Mouse (Mus musculus) monocyte, adult 2 months (primary cell): ENCODE data around the gene Arhgap21.

ENCODE experiments used
- DNase-seq, 2 experiments: peaks; one replicate each; pipeline ENCODE4 v3.0.0; 2022; ENCODE audit warnings: low spot score in 2 of 2, low read depth in 1 of 2

The Arhgap21 gene

DNA sequence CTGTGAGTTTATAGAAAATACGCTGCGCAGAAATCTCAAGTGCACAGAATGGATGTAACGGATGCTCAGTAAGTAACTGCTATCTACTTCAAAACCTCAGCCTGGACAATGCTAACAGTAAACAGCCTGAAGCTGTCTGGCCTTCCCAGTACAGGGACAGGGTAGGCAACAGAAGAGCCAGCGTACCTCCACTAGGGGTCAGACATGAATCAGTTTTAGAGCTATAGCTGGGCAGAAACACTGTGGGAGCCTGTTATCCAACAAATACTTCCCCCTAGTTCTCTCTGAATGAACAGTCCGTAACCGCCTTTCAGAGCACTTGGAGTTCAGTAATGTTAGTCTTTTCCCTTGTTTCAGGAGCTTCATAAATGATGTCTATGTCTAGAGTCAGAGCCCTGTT is 70.0 kb downstream of the Arhgap21 start:
- DNase-seq = peak; percentile 28 to 50

DNA sequence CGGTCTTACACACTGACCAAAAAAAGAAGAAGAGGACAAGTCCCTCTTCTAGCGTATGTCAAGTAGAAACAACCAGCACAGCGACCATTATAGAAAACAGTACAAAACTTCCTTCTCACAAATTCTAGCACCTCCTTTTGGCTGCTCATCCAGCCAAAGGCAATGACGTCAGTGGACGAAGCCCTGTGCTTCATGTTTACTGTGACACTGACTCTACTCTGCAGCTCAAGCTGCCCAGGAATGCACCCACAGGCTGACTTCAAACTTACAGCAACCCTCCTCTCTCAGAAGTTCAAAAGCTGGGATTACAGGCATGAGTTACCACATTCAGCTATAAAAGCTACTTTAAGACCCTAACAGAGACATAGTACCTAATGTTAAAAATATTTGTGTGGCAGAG is 72.2 kb downstream of the Arhgap21 start:
- DNase-seq = no peak

DNA sequence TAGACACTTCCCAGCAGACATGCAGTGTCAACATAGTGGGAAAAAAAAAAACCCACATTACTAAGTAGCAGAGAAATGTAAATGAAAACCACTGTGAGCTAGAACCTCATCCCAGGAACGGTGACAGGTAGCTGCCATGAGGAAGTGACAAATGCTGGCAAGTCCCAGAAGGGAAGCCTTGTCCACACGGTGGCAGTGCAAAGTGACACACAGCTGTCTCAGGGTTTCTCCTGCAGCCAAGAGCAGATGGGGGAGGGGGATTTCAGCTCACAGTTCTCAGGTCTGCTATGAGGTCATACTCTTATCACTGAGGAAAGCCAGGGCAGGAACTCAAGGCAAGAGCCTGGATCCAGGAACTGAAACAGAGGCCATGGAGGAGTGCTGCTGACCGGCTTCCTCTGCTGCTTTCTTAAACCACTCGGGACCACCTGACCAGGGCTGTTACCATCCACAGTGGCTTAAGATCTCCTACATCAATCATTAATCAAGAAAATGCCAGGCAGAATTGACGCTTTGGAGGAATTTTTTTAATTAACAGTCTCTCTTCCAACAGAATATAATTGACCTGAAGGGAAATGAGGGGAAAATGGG is 74.5 kb downstream of the Arhgap21 start:
- peak in 1 of 2 experiments; percentile 2 for DNase-seq

DNA sequence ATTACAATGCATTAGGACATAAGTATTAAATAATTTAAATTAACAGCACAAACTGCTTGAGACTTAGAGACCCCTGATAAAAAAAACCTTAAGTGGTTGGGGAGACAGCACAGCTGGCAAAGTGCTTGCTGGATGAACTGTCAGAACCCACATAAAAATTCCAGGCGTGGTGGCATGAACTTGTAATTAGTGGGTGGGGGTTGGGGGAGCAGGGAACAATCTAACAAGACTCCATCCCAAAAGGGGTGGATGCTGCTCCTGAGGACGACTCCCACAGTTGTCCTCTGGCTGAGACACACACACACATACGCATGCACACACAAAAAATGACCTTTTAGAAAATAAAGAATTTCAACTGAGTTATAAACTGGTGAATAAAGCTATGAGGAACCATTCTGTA is 79.9 kb downstream of the Arhgap21 start:
- DNase-seq = no peak

DNA sequence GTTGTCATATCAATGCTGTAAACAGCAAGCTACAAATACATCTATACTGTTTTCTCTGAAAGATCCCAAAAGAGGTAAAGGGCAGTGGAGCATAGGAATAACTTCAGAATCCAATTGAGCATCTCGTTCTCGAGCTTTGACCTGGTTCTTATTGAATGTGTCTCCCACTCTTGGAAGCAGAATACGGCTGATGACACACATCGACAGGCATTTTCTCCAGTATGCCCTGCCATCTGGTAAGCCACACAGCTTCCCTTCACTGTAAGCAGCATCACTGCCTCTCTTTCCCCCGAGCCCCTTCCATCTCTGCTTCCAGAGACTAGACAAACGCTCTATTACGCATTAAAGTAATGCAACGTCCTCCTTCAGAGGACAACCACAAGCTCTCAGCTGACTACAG is 85.4 kb downstream of the Arhgap21 start:
- DNase-seq = no peak

DNA sequence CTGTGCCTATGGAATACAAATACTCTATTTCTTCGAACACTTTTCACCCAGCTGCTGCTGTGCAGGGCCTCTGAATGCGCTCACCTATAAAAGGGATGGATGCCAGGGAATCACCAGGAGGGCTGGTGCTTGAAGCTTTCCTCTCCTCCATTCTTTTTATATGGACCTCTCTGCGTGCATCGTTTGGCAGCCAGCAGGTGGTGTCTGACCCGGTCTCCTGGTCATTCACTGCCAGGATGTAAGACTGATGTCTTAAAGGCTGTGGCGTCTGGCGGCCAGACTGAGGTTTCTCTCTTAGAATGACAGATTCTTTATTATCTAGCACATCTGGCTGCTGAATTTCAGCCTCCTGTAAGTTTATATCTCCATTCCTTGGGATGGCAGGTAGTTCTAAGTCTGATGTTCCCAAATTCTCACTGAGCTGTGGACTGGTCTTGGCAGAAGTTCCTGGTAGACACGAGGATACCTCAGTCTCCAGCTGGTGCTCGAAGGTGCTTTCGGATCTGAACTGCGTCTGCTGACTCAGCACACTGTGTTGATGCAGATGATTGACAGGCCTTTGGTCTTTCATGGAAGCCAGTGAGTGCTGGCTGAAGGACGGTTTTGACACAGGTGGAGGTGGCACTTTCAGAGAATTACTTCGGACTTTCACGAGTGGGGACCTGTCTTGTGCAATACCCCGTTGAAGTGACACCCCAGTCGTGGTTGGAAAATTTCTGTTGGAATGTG is 88.6 kb downstream of the Arhgap21 start:
- DNase-seq = no peak

DNA sequence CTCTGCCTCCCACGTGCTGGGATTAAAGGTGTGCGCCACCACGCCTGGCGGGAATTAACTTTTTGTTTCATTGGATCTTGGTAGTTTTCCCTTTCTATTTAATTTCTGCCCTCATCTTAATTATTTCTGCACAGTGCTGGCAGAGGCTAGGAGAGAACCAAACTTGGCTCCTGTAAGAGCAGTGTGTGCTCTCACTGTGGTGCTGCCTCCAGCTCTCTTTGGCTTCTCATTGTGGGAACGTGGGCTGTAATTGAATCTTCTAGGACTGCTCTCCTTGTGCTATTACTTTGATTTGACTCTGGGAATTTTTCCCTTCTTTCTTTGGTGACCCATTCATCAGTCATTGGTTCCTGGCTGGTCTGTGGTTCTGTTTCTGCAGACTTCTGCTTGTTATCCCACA is 94.1 kb downstream of the Arhgap21 start:
- DNase-seq = no peak

DNA sequence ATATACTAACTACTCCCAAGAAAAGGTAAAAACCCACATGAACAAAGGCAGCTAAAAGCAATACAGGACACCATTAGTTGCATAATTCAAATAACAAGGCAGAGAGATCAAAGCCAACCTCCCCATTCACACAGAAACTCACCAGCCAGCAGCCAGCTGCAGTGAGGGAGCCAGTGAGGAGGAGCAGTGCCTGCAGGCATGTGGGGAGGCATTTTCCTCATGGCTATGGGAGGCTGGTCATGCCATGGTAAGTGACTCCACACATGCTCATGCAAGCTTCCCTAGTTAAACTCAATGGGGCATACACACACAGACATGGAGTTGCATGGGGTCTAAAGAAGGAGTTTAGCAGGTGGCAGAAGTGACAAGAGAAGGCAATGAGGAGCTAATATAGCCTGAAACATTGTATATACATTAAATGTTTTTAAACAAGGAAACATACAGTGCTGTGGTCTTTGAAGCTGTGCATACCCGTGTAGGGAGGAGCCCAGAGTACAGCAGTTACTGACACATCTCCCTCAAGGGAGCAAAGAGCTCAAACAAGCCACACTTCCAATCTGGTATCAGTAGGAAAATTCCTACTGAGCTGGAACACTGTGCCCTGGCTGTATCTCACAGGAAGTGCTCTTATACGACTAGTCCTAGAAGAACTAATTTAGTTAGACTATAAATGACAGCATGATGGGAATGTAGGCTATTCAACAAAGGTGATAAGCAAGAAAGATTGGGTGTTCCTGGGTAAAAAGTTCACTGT is 99.3 kb downstream of the Arhgap21 start:
- no peak for DNase-seq

DNA sequence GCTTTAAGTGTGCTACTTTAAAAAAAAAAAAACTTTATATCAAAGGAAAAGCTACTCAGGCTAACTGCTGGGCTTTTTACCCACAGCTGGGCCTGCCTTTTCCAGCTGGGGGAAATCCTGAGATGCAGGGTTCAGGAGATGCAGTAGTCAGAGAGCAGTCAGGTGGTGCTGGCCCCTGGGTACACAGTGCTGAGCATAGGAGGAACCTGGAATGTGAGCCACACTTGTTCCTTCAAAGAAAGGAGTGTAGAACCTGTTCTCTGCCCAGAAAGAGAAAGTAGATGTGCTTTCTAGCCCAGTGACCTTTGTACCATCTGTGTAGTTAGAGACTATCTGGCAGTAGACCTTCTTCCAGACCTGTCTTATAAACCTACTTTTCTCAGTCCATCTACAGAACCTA is 100.6 kb downstream of the Arhgap21 start:
- no peak for DNase-seq

DNA sequence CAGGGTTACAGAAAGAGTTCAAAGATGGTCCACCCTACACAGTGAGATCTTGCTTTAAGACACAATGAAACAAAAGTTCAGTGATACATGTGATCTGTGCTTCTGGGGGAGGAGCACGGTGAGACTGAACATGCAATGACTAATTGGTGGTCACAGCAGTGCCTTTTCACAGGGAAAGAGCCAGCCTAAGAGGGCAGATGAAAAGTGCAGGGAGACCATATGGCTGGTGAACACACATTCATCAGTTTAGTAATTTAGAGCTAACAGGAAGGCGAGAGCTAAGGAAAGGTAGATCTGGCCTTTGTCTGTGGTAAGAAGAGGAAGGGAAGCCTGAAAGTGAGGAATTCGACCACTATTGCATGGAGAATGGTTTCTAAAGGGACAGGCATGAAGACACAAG is 102.9 kb downstream of the Arhgap21 start:
- no peak for DNase-seq

DNA sequence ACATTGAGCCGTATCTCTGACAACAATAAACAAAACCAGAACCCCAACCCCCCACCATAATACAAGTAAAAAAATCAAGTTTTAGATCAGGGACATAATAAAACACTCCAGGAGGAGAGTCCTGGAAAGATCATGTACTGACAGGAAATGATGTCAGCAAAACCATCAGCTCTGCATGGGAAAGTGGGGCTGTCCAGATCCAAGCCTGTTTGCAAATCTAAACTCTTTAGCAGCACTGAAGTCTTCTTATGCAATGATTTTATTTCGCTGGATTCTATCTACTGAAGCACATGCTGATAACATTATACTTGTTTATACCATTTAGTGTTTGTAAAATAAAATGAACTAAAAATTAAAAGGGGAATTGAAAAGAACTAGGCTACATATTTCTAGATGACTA is 104.1 kb downstream of the Arhgap21 start:
- no peak for DNase-seq

DNA sequence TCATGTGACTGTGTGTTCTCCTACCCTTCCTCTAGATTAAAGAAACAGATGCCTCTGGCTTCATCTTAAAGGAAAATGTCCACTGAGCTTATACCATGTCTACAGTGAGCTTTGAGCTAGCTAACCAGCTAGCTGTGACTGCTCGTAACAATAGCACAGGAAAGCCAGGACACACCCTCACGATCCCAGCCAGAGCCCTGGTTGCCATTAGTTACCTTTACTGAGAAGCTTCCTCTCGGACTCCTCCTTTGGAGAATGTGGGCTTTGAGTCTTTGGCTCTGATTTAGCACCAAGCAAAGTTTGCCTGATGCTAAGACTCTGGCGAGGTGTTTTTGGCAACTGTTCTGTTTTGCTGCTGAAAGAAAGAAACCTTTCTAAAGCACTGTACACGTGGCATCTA is 107.9 kb downstream of the Arhgap21 start:
- DNase-seq = no peak

DNA sequence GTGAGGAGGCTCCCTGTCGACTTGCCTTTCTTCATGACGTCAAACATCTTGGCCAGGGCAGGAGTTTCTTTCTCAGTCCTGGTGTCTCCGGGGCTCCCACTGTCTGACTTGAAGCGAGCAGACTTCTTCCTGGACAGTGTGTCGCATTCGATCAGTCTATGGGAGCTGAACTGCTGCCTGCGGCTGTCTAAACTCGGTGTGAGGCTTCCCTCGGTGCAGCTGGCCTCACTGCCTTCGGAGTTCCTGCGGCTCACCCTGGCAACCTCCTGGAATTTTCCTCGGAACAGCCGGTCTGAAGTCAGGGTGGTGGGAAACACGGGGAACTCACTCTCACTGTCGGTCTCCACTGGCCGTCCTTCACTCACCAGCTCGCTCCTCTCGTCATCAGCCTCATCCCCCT is 119.3 kb downstream of the Arhgap21 start:
- no peak for DNase-seq

DNA sequence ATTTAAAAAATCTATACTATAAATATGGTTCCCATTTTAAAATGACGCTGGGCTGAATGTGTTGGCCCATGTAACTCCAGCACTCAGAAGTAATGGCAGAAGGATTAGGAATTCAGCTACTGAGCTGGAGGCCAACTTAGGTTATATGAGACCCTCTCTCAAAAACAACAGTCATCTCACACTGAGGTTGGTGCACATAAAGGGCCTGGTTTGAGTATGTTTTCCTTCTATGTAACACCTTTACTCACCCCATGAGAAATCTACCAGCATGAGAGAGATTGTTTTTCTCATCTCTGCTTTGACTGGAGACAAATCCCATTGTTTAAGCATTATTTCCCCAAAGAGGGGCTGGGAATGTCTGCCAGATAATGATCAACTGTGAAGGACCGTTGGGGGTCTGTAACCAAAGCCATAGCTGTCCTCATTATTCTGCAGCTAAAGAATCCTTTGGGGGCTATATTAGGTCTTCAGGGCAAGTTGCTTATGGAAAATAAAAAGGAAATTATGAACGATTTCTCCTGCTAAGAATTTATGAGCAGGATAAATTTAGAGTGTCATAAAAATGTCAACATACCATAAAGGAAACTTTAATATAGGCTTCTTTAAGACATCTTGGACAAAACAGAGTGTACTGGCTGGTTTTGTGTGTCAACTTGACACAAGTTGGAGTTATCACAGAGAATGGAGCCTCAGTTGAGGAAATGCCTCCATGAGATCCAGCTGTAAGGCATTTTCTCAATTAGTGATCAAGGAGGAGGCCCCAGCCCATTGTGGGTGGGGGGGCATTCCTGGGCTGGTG is 136.9 kb downstream of the Arhgap21 start:
- DNase-seq = no peak

DNA sequence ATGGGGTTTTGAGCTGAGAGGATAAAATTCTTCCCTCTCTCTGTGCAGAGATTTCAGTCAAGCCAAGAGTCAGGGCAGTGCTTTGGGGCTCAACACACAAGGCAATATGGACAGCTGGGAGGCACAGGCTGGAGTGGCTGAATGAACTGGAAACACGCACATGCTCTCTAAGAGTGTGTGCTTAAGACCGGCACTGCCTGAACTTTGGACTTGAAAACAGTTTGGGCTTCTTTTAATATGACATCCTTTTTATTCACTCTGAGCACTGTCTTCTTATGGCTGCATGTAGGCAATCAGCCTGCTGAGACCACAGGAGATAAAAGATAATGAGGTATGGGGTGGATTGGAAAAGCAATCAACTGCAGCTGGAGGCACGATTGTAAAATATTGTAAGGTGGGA is 137.8 kb downstream of the Arhgap21 start:
- DNase-seq = no peak

DNA sequence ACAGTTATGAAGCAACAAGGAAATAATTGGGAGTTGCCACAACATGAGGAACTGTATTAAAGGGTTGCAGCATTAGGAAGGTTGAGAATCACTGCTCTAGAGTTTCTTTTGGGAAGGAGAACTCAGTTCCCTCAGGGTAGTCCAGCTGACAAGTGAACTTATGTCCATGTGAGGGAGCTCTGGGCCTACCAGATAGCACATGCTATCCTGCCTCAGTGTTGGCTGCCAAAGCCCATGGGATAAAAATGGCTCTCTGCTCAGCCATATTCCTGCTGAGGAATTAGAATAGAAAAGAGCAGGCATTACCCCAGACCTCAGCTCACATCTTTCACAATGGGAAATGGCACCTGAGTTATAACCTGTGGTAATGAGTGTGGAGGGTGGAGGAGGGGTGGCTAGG is 142.4 kb downstream of the Arhgap21 start:
- DNase-seq = no peak

DNA sequence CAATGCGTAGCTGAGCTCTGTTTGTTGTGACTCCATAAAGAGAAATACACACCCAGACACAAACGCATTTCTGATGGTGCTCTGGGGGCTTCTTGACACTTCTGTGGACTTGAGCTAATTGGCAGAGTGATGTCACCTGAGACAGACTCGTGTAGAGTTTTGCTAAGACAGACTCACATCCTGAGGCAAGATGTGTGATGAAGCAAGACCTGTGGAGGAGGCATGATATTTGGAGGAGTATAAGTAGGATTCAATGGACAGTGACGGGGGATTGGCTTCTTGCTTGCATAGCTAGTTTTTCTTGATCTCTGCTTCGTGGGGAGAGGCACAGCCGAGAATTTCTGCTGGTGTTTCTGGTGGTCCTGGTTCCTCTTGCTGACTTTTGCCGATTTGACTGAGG is 150.5 kb downstream of the Arhgap21 start:
- no peak for DNase-seq

DNA sequence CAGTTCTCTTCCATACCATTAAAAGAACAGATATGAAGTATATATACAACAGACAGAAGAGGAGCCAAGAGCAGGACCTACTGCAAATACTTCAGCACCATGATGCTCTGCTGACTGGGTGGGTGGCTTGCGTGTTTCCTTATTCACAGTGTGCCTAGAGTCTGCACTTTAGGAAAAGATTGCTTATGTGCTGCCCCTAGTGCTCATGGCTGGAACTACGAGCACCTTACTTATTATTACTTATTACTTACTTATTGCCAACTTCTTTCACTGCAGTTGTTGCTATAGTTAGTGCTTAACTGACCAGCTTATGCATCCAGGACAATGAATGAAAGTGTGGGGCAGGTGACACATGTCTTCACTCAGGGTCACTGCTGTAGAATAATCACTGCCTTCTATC is 154.7 kb downstream of the Arhgap21 start:
- DNase-seq = no peak

DNA sequence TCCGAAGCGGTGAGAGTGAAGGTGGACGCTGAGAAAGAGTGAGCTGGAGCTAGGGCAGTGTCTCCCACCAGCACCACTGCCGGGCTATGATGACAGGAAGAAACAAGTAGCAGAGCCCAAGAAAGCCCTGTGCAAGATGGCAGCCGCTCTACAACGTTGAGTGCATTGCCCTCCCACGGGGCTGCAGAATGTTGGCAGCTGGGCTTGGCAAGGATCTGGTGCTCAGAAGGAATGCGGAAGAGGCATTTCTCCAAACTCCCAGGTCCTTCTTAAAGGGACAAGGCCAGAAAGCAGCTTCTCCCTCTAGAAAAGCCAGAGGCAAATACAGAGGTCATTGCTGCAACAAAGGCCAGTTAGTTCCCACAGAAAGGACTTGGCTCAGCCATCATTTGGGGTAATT is 157.2 kb downstream of the Arhgap21 start:
- DNase-seq = no peak

DNA sequence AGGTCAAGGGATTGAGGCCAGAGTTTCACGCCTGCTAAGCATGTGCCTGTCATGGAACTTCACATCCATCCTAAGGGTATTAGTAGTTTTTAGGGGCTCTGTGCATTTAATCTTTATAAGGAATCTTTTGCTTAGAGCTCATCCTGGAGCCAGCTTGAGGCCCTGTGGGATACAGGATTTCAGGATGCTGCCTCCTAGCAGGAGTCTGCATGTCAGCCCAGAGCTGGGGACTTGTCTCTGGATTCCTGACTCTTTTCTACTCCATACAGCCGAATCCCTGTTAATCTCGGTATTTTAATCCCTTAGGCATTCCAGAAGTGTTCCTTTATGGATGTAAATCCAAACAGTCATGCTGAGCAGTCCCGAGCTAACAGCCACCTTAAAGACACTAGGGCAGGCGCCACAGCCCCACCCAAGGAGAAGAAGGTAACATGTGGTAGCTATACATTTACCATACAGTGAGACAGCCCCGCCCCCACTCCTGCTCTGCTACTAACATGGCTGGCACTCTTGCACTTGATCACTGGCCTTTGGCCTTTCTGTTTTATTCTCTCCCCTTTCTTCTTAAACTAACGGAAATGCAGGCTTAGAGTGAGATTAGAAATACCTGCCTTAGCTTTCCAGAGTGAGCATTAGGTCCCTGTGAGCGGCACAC is 167.3 kb downstream of the Arhgap21 start:
- no peak for DNase-seq
